Mouse (Mus musculus) cortical plate, adult 2 months (tissue): ENCODE measurements around the gene Gria1.

Experiments
- CTCF ChIP-seq: fragments of 200-500 bp; IDR thresholded peaks from 2 replicates; pipeline ENCODE4 v1.5.1; 2011; ENCODE audit warnings: mild to moderate bottlenecking, control low read depth, low read length; ENCODE audit not compliant: insufficient read depth; ENCODE audit errors: extremely low read depth
- POLR2A ChIP-seq: fragments of 200-500 bp; IDR thresholded peaks from 2 replicates; pipeline ENCODE4 v1.6.1; 2011; ENCODE audit warnings: mild to moderate bottlenecking, low read length, control low read depth; ENCODE audit not compliant: insufficient read depth; ENCODE audit errors: extremely low read depth

- TF ChIP-seq CTCF (no peak), POLR2A (no peak)
These were observed 2.4 kb downstream of the Gria1 start for GRCm38 (mm10) chr11:57013464-57014190.
